Mouse (Mus musculus) retina, adult 2 months (tissue): ENCODE measurements at regions not wholly inside any gene's neighbourhood (a gene's known extent, or its start where the extent isn't known, plus 50 kb on each side); places are given as distances from the start of the nearest gene placed in this dataset.

Experiments used
- DNase-seq: peaks from one replicate; pipeline ENCODE4 v3.0.0-alpha.2; 2012; ENCODE audit warnings: low read depth, low spot score

- no peak for DNase-seq
Observed at GRCm38 (mm10) chr13:25899871-25900270, 629.6 kb upstream of the Nrsn1 start.

- no peak for DNase-seq
Observed at GRCm38 (mm10) chr13:25893150-25893549, 622.8 kb upstream of the Nrsn1 start.

DNA sequence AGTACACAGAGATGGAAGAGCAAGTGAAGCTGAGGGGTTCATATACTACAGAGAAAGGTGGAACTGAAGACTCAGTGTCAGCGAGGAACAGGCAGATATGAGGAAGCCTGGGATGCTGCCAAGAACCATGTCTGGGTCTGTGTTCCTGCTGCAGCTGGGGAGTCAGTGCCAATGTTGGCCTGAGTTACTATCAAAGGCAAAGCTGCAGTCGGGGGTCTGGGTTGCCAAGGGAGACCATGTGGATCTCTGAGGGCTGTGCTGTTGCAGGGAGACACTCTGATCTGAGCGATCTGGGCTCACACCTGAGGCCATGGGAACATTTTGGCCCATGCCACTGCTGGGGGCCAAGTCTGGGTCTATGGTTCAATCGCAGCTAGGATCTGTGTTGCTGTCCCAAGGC, 612.5 kb upstream of the Nrsn1 start:
- no peak for DNase-seq

DNA sequence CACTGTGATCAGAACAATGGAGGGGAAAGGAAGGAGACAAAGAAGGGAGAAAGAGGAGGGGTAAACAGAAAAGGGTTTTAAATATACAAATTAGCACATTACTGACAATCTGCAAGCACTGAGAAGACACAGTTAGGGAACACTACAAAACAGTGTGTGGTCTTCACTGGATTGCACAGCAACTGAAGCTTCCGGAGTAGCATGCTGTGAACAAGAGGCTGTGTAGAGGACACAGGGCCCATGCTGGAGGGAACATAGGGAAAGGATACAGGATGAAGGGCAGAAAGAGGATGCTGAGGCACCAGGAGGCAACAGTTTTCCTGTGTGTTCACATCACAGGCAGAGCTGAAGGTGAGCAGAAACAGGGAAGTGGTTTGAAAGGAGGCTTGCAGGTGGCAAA, 598.6 kb upstream of the Nrsn1 start:
- no peak for DNase-seq

- DNase-seq, result no peak
Observed at GRCm38 (mm10) chr13:25858207-25858606, 587.9 kb upstream of the Nrsn1 start.

DNA sequence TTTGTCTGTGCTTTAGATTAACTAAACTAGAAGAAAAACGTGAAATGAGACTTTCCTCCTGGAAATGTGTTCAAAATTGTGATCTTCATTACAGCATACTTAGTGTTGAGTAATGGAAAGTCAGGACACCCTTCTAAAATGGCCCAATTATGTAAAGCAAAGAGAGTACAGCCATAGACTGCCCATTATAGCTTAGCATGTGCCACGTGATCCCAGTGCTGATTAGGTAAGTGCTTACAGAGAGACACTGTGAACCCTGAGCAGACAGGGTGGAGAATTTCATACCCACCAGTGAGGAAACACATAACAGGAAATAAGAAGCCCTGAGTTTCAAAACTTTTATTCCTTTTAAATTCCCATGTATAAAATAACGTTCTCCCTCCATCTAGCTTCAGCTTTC, 587.3 kb upstream of the Nrsn1 start:
- no peak for DNase-seq

DNA sequence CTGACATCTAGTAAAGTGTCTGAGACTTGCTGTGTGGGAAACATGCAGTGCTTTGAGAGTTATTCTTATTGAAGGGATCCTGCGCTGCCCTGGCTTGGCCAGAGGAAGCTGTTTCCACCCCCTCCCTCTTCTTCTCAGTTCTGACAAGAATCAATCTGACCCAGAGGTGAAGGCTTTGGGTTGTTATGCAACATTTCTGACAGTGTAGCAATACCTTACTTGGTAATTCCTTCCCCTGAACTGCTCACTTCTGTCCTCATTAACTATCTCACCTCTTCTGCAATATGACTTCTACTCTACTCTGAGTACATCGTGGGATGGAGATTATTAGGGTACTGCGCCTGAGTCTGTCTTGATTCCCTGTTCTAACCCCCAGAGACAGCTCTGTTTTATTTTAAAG, 586.8 kb upstream of the Nrsn1 start:
- DNase-seq, result no peak

DNA sequence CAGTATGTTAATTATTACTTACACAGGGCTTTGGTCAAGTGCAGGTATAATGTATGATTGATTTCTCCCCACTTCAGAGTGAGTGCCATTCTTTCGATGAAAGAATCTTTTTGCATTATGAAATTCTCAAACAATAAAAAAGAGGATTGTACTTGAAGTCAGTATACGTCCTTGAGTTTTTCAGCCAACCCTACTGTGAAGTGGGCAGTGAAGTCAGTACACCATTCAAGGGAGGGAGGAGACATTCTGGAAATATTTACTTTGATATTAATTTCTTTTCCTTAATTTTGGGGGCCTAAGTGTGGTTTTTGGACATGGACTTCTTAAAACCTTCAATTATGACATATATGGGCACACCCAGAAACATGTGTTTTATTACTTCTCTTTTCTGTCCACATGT, 586.2 kb upstream of the Nrsn1 start:
- no peak for DNase-seq

DNA sequence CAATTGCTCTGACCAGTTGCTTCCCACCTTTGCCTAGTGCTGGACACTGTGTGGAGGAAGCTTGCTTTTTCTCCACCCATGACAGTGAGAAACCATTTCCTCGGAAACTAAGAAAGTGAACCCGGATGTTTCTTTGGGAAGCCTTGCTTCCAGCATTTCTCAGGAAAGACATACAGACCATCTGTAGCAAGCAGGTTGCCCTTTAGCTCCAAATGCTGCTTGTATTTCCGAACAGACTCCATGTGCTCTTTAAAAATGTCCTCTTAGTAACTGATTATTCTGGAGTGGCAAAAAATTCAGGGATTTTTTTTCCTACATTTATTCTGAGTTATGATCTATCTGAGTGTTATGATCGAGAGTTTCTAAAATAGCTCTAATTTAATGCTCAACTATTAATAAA, 577.9 kb upstream of the Nrsn1 start:
- no peak for DNase-seq

- no peak for DNase-seq
Observed at GRCm38 (mm10) chr13:25838237-25838636, 567.9 kb upstream of the Nrsn1 start.

GRCm38 (mm10) chr13:25829146-25829924, 559.0 kb upstream of the Nrsn1 start:
- DNase-seq, result no peak

- DNase-seq, result no peak
Observed at GRCm38 (mm10) chr13:25808564-25809253, 538.4 kb upstream of the Nrsn1 start.

DNA sequence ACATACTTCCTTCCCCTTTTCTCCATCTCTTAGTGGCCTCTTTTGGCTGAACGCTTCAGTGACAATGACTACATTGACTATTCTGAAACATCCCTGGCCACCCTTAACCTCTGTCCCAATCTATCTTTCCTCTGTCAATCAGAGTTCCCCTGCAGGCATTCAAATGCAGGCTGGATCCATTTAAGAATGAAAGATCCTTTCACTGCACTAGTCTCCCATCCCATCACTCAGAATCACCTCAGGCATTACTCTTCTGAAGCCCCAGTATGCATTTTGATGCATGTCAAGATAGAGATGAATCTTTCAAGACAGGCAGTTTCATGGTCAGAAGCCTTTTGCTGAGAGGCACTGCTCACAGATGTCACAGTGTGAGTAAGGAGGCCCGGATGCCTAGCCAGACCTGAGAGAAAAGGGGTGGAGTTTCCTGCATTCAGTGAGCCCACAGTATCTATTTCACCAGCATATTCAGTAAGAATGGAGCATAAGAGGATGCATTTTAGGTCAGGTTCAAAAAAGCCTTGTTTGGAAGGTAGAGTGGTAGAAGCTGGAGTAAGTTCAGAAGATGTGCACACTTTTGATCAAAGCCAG, 523.0 kb upstream of the Nrsn1 start:
- no peak for DNase-seq

DNA sequence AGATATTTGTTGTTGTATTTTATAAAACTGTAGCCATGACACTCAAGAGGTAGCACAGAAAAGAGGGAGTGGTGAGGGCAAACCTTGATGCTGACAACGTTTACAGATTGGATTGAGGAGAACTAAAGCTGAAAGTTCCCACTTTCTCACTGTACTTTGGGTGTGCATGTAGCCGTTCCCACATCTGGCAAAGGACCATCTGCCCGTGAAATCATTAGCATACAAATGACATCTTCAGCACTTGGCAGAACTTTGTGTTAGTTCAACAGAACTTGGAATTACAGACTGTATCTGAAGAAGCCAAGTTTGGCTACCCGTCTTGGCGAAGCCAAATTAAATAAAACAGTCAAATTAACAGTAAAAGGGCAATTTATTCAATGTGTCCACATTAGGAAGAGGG, 510.9 kb upstream of the Nrsn1 start:
- no peak for DNase-seq

- no peak for DNase-seq
Observed at GRCm38 (mm10) chr13:25777706-25778105, 507.4 kb upstream of the Nrsn1 start.

DNA sequence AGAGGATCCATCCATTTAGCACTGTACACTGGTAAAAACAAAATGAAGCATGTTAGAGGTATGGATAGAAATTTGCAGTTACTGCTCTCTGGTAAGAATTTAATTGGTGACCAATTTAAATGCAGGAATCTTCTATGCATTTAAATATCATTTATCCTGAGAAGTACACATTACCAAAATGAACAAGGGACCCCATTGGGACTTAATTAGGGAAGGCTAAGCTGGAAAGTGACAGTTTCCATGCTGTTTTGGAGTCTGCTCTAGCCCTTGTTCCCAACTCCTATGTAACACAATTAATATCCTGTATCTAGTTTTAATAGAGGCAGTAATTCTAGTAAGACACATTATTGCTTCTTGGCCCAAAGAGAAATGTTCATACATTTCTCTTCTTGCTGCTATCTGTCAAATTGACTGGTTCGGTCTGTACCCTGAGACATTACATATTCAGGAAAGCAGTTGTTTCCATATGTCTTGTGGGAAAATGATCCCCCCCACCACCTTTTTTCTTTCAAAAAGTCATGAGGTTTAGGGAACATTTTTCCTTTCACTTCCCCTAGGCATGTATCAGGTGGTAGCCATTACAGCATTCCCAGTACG, 504.4 kb upstream of the Nrsn1 start:
- DNase-seq, result no peak

DNA sequence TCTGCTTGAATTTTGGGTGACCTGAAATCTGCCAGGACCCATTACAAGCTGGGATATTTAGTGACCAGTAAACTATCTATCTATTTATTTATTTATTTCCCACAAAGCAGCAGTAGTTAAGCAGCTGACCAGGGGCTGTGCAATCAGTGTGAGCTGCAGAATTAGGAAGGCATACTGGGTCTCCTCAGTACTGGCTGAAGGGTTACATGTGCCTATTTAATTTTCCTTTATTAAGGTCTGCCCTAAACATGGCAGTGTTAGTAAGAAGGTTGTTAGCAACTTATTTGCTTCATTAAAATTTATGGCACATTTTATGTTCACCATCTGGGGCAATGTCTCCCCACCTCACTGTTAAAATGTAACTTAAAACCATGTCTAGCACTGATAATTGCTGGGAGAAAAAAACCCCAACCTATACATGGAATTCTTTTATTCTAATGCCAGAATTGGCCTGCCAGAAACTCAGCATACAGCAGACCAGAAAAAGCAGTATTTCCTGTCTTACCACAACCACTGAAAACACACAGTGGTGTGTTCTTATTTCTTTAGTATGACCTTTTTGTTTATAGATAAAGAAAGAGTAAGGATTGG, 484.3 kb upstream of the Nrsn1 start:
- DNase-seq, result no peak

DNA sequence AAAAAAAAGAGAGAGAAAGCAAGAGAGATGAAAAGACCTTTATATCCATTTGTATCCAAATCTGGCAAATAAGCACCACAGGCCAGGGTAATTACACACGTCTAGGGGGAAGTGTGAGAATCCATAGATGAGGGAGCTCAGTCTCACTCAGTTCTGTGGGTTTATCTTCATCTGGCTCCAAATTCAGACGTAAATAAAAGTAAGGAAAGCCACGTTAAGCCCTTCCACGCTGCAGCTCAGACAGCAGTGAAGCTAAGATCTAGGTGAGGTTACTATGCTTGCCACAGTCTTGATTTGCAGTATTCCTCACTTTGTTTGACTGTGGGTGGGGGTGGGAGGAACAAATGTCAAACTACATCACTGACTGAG, 481.1 kb upstream of the Nrsn1 start:
- DNase-seq, result no peak

GRCm38 (mm10) chr13:25750460-25751408, 480.4 kb upstream of the Nrsn1 start:
- DNase-seq, result no peak

GRCm38 (mm10) chr13:25738601-25739000, 468.3 kb upstream of the Nrsn1 start:
- DNase-seq, result no peak

GRCm38 (mm10) chr13:25729327-25729892, 459.1 kb upstream of the Nrsn1 start:
- DNase-seq, result no peak
